In genomic region chr11:24677016-24677415, GRCm38 (mm10) we compare ENCODE assay signal across 15 mouse cellular contexts.
DNase-seq lines count a peak whose midpoint lies in the region.
"Had no signal": no experiment of that assay in that cellular context is flagged by ENCODE, and none has a peak within 500 bp of the region (broad histone marks: within the 10 kb centered on the region; RNA-seq: fewer than 3 reads in every experiment).

No protein-coding gene starts in this region.

- DNase-seq in layer of hippocampus, adult 9-11 months: peak; percentile 16
- DNase-seq in layer of hippocampus, postnatal 25 days (ENCODE audit: extremely low spot score in 1 of 2, low spot score in 1 of 2): no peak
- peak; percentile 31 for DNase-seq in right cerebral cortex, adult 18-20 months
- no peak for DNase-seq in right cerebral cortex, postnatal 25 days
- DNase-seq in brain, adult 2 months (ENCODE audit: low read depth, low spot score): peak; percentile 52
- peak; percentile 26 for DNase-seq in telencephalon, adult 2 months (ENCODE audit: low read depth, low spot score)
- DNase-seq in gastrocnemius, adult 8-10 months (ENCODE audit: low spot score in 2 of 2): no peak
- DNase-seq: adrenal gland, adult 2 months; adrenal gland, postnatal 10 days; adrenal gland, postnatal 25 days; cerebellum, adult 11-12 months; cerebellum, adult 2 months; cerebellum, adult 9-10 months; cerebellum, postnatal 10 days; cerebellum, postnatal 25 days had no signal

Comparison
In these comparisons a context has a peak if more than half of its experiments do, and no peak if none do; other contexts are left out.
1. DNase-seq: peak in layer of hippocampus, adult 9-11 months (single experiment), right cerebral cortex, adult 18-20 months (single experiment), brain, adult 2 months (single experiment) and telencephalon, adult 2 months (single experiment); none in layer of hippocampus, postnatal 25 days (0 of 2), right cerebral cortex, postnatal 25 days (single experiment) and gastrocnemius, adult 8-10 months (0 of 2).